Comparison of ENCODE assay signal across 27 mouse cellular contexts in genomic region chr13:85459387-85459786, GRCm38 (mm10).
DNase-seq lines count a peak whose midpoint lies in the region; ATAC-seq lines count a peak whose summit lies in the region.
"Had no signal": no experiment of that assay in that cellular context is flagged by ENCODE, and none has a peak within 500 bp of the region (broad histone marks: within the 10 kb centered on the region; RNA-seq: fewer than 3 reads in every experiment).

No protein-coding gene starts in this region.

- peak; percentile 56 for DNase-seq in CD4-positive, CD25-positive, alpha-beta regulatory T cell, adult 2 months (ENCODE audit: low read depth, low spot score)
- DNase-seq in T-cell, adult 2 months (ENCODE audit: low spot score): peak; percentile 9
- DNase-seq in induced T-regulatory cell, adult 2 months (ENCODE audit: low read depth): peak; percentile 58
- peak; percentile 9 for DNase-seq in splenic B cell, adult 2 months (ENCODE audit: low read depth, low spot score)
- DNase-seq in frontal cortex, postnatal 10 days (ENCODE audit: low spot score in 2 of 2): no peak
- no peak for DNase-seq in heart, adult 11 months
- DNase-seq: adrenal gland, postnatal 10 days; adrenal gland, postnatal 25 days; cerebellum, adult 11 months; cerebellum, adult 18-20 months; cerebellum, adult 8-10 months; cerebellum, adult 9-11 months; cerebellum, postnatal 14 days; cerebellum, postnatal 36 days; embryo, embryonic 11 days; forebrain, postnatal 0 days had no signal

- no peak overlapping the region for H3K4me3 ChIP-seq in forebrain, embryonic 16.5 days (replicated peaks; ENCODE audit: low read length)
- H3K4me3 ChIP-seq: embryonic facial prominence, embryonic 13.5 days; embryonic facial prominence, embryonic 15.5 days; erythroblast, embryonic 14.5 days; forebrain, embryonic 10.5 days; forebrain, embryonic 12.5 days had no signal

- no peak for ATAC-seq in forebrain, embryonic 16.5 days
- no peak for ATAC-seq in frontal cortex, adult (ENCODE audit: low TSS enrichment)
- ATAC-seq: forebrain, embryonic 14.5 days; forebrain, postnatal 0 days; Patski had no signal

- H3K27me3 ChIP-seq in splenic B cell, adult 2 months (ENCODE audit: control insufficient read depth, insufficient read depth, low read length, poor library complexity, severe bottlenecking): no peaks in the 10 kb centered on the region
- no peaks in the 10 kb centered on the region for H3K27me3 ChIP-seq in forebrain, embryonic 16.5 days (replicated peaks; ENCODE audit: control insufficient read depth, insufficient read depth, low read length)
- H3K27me3 ChIP-seq: CH12.LX; embryonic facial prominence, embryonic 13.5 days; embryonic facial prominence, embryonic 15.5 days; forebrain, embryonic 12.5 days; Patski had no signal

- H3K36me3 ChIP-seq in splenic B cell, adult 2 months (ENCODE audit: control insufficient read depth, insufficient read depth, low read length, poor library complexity, severe bottlenecking): no peaks in the 10 kb centered on the region
- H3K36me3 ChIP-seq in forebrain, embryonic 16.5 days (ENCODE audit: control insufficient read depth, insufficient read depth): no peaks in the 10 kb centered on the region
- H3K36me3 ChIP-seq: embryonic facial prominence, embryonic 13.5 days; embryonic facial prominence, embryonic 15.5 days; forebrain, embryonic 10.5 days; forebrain, embryonic 12.5 days; G1E had no signal

- no peak overlapping the region for H3K9ac ChIP-seq in forebrain, embryonic 16.5 days (replicated peaks; ENCODE audit: low read depth, low read length)
- H3K9ac ChIP-seq: embryonic facial prominence, embryonic 13.5 days; embryonic facial prominence, embryonic 15.5 days; forebrain, embryonic 12.5 days; forebrain, postnatal 0 days had no signal

- H3K4me1 ChIP-seq in forebrain, embryonic 16.5 days (replicated peaks; ENCODE audit: control insufficient read depth, insufficient read depth, low read length): no peaks in the 10 kb centered on the region
- H3K4me1 ChIP-seq: embryonic facial prominence, embryonic 13.5 days; embryonic facial prominence, embryonic 15.5 days; forebrain, embryonic 10.5 days; forebrain, embryonic 12.5 days had no signal

- 91% methylated on average over 3 of the region's 3 CpGs for WGBS in forebrain, embryonic 16.5 days

- no peaks in the 10 kb centered on the region for H3K9me3 ChIP-seq in forebrain, embryonic 16.5 days (ENCODE audit: control insufficient read depth, low read length)
- H3K9me3 ChIP-seq: embryonic facial prominence, embryonic 13.5 days; embryonic facial prominence, embryonic 15.5 days; forebrain, embryonic 10.5 days; forebrain, embryonic 12.5 days; G1E had no signal

- H3K4me2 ChIP-seq in forebrain, embryonic 16.5 days (ENCODE audit: low read length): no peak overlapping the region
- H3K4me2 ChIP-seq: embryonic facial prominence, embryonic 13.5 days; embryonic facial prominence, embryonic 15.5 days; forebrain, embryonic 12.5 days had no signal

- H3K27ac ChIP-seq in forebrain, embryonic 16.5 days (ENCODE audit: low read length): no peak overlapping the region
- H3K27ac ChIP-seq: embryonic facial prominence, embryonic 13.5 days; embryonic facial prominence, embryonic 15.5 days; forebrain, embryonic 10.5 days; forebrain, embryonic 12.5 days had no signal

Comparison
In these comparisons a context has a peak if more than half of its experiments do, and no peak if none do; other contexts are left out.
1. DNase-seq: peak in CD4-positive, CD25-positive, alpha-beta regulatory T cell, adult 2 months (single experiment), T-cell, adult 2 months (single experiment), induced T-regulatory cell, adult 2 months (single experiment) and splenic B cell, adult 2 months (single experiment); none in frontal cortex, postnatal 10 days (0 of 2) and heart, adult 11 months (single experiment).